Comparison of ENCODE assay signal across 8 mouse cellular contexts in genomic region chr14:61438171-61438945, GRCm38 (mm10). TPM values are rescaled to one million over a fixed set of nuclear protein-coding genes. Genes with fewer than 3 reads are reported as not detected.
DNase-seq lines count a peak whose midpoint lies in the region; ATAC-seq lines count a peak whose summit lies in the region.

No protein-coding gene starts in this region.

- intact Hi-C loops in left cerebral cortex, postnatal 25 days (cut with DNase I): loop anchor here (5.0 kb wide), 1 partner anchor 76 kb away; the partner anchor contains the start of gene Ebpl

- no peaks in the 10 kb centered on the region for H3K27me3 ChIP-seq in lung, embryonic 15.5 days
- H3K27me3 ChIP-seq in embryonic facial prominence, embryonic 15.5 days: no peaks in the 10 kb centered on the region
- no peaks in the 10 kb centered on the region for H3K27me3 ChIP-seq in intestine, embryonic 16.5 days (replicated peaks; ENCODE audit: control insufficient read depth, insufficient read depth, low read length)

- WGBS in lung, embryonic 15.5 days: 8% methylated on average over 3 of the region's 3 CpGs
- 15% methylated on average over 3 of the region's 3 CpGs for WGBS in embryonic facial prominence, embryonic 15.5 days
- 12% methylated on average over 3 of the region's 3 CpGs for WGBS in intestine, embryonic 16.5 days

- H3K4me1 ChIP-seq in lung, embryonic 15.5 days: peaks cover 10% of the 10 kb centered on the region
- peaks cover 7% of the 10 kb centered on the region; the same call in 1 of the 2 replicates for H3K4me1 ChIP-seq in embryonic facial prominence, embryonic 15.5 days
- peaks cover 10% of the 10 kb centered on the region for H3K4me1 ChIP-seq in intestine, embryonic 16.5 days (ENCODE audit: control insufficient read depth, insufficient read depth, low read length)

- DNase-seq in lung, postnatal 10 days: no peak
- DNase-seq in naive thymus-derived CD4-positive, alpha-beta T cell, adult 2 months (ENCODE audit: low read depth): peak; percentile 38
- no peak for DNase-seq in left cerebral cortex, postnatal 25 days (ENCODE audit: low spot score in 2 of 2)
- no peak for DNase-seq in right cerebral cortex, postnatal 10 days (ENCODE audit: low spot score in 2 of 2)
- no peak for DNase-seq in thymus, postnatal 4 days

- ATAC-seq in lung, embryonic 15.5 days (ENCODE audit: borderline replicate concordance, extremely low read depth, low FRiP score, low TSS enrichment): no peak
- ATAC-seq in embryonic facial prominence, embryonic 15.5 days (ENCODE audit: insufficient number of reproducible peaks, low FRiP score, low TSS enrichment, low read depth): no peak
- no peak for ATAC-seq in intestine, embryonic 16.5 days

- peak overlapping the region; percentile 80 for H3K4me3 ChIP-seq in lung, embryonic 15.5 days
- H3K4me3 ChIP-seq in embryonic facial prominence, embryonic 15.5 days (replicated peaks): peak overlapping the region; percentile 86
- peak overlapping the region; percentile 87 for H3K4me3 ChIP-seq in intestine, embryonic 16.5 days (ENCODE audit: low read length)

- no peaks in the 10 kb centered on the region for H3K9me3 ChIP-seq in lung, embryonic 15.5 days
- no peaks in the 10 kb centered on the region for H3K9me3 ChIP-seq in embryonic facial prominence, embryonic 15.5 days (replicated peaks)
- H3K9me3 ChIP-seq in intestine, embryonic 16.5 days (ENCODE audit: control insufficient read depth, low read length): no peaks in the 10 kb centered on the region

- no peak overlapping the region for H3K27ac ChIP-seq in lung, embryonic 15.5 days
- no peak overlapping the region for H3K27ac ChIP-seq in embryonic facial prominence, embryonic 15.5 days (replicated peaks)
- no peak overlapping the region for H3K27ac ChIP-seq in intestine, embryonic 16.5 days (ENCODE audit: low read length)

- H3K36me3 ChIP-seq in lung, embryonic 15.5 days: no peaks in the 10 kb centered on the region
- no peaks in the 10 kb centered on the region for H3K36me3 ChIP-seq in embryonic facial prominence, embryonic 15.5 days
- no peaks in the 10 kb centered on the region for H3K36me3 ChIP-seq in intestine, embryonic 16.5 days (ENCODE audit: control insufficient read depth, insufficient read depth, low read length)

- H3K9ac ChIP-seq in lung, embryonic 15.5 days: no peak overlapping the region; the same call in 1 of the 2 replicates
- H3K9ac ChIP-seq in embryonic facial prominence, embryonic 15.5 days: no peak overlapping the region
- H3K9ac ChIP-seq in intestine, embryonic 16.5 days (ENCODE audit: low read depth, low read length): 0 out of 2 replicates have a peak overlapping the region, but pooled peaks have one; percentile 16

- peak overlapping the region; percentile 59 for H3K4me2 ChIP-seq in lung, embryonic 15.5 days
- H3K4me2 ChIP-seq in embryonic facial prominence, embryonic 15.5 days (replicated peaks): peak overlapping the region; percentile 59
- H3K4me2 ChIP-seq in intestine, embryonic 16.5 days (ENCODE audit: low read depth, low read length): peak overlapping the region; percentile 70

RNA-seq across cellular contexts. Expression of gene Kpna3, which starts 1.3 kb away (rescaled TPM):
- polyA plus RNA-seq in lung, embryonic 15.5 days (2015; fragmentation: Nextera tagmentation; extraction: Ambion mirVana): 42.3 and 42.4 TPM in 2 replicates
- polyA plus RNA-seq in embryonic facial prominence, embryonic 15.5 days (2015; fragmentation: Nextera tagmentation; extraction: Ambion mirVana): 44.4 and 45.1 TPM in 2 replicates
- polyA plus RNA-seq in intestine, embryonic 16.5 days (2015; fragmentation: Nextera tagmentation; extraction: Ambion mirVana): 35.4 and 37.4 TPM in 2 replicates
- 10 to 100 TPM; 75.3 to 76.8 TPM for total RNA-seq in left cerebral cortex, postnatal 25 days (2021)
